Mouse (Mus musculus): ENCODE measurements at regions not wholly inside any gene's neighbourhood (a gene's known extent, or its start where the extent isn't known, plus 50 kb on each side); places are given as distances from the start of the nearest gene placed in this dataset.

GRCm38 (mm10) chr9:56547291-56547977, 129.0 kb downstream of the Hmg20a start:
- DNase-seq (ENCODE audit: low spot score in 2 of 2): no peak
- TF ChIP-seq CTCF (conservative IDR thresholded peaks at IDR 0.05): no peak
- Histone ChIP-seq H3K4me3 (no peak overlapping the region), H3K27ac (peak overlapping the region; percentile 40; the same call in 1 of the 2 replicates)

- DNase-seq (ENCODE audit: low spot score in 2 of 2): no peak
- Histone ChIP-seq H3K4me3 (no peak overlapping the region), H3K27ac (no peak overlapping the region)
- no peak for TF ChIP-seq CTCF (conservative IDR thresholded peaks at IDR 0.05)
Measured at GRCm38 (mm10) chr9:56549774-56550173, 131.4 kb downstream of the Hmg20a start.

- no peak overlapping the region for H3K27ac ChIP-seq
- no peak overlapping the region for H3K4me3 ChIP-seq
- no peak for TF ChIP-seq CTCF (conservative IDR thresholded peaks at IDR 0.05)
- no peak for DNase-seq (ENCODE audit: low spot score in 2 of 2)
Measured at GRCm38 (mm10) chr9:56550178-56550577, 131.8 kb downstream of the Hmg20a start.

- no peak overlapping the region for H3K4me3 ChIP-seq
- no peak for TF ChIP-seq CTCF (conservative IDR thresholded peaks at IDR 0.05)
- no peak for DNase-seq (ENCODE audit: low spot score in 2 of 2)
- no peak overlapping the region for H3K27ac ChIP-seq
Measured at GRCm38 (mm10) chr9:56551376-56552186, 133.2 kb downstream of the Hmg20a start.

GRCm38 (mm10) chr9:56552187-56552686, 133.8 kb downstream of the Hmg20a start:
- DNase-seq (ENCODE audit: low spot score in 2 of 2): no peak
- H3K4me3 ChIP-seq: no peak overlapping the region
- no peak for TF ChIP-seq CTCF (conservative IDR thresholded peaks at IDR 0.05)
- H3K27ac ChIP-seq: no peak overlapping the region

- Histone ChIP-seq H3K4me3 (no peak overlapping the region), H3K27ac (no peak overlapping the region)
- DNase-seq (ENCODE audit: low spot score in 2 of 2): peak; percentile 50 to 78
- peak; percentile 93 for TF ChIP-seq CTCF (conservative IDR thresholded peaks at IDR 0.05)
Measured at GRCm38 (mm10) chr9:56552766-56553165, 134.4 kb downstream of the Hmg20a start.

- H3K27ac ChIP-seq: no peak overlapping the region
- DNase-seq (ENCODE audit: low spot score in 2 of 2): no peak
- TF ChIP-seq CTCF (conservative IDR thresholded peaks at IDR 0.05): no peak
- no peak overlapping the region for H3K4me3 ChIP-seq
Measured at GRCm38 (mm10) chr9:56553626-56554025, 135.2 kb downstream of the Hmg20a start.

GRCm38 (mm10) chr9:56554096-56554495, 135.7 kb downstream of the Hmg20a start:
- no peak overlapping the region for H3K4me3 ChIP-seq
- TF ChIP-seq CTCF (conservative IDR thresholded peaks at IDR 0.05): no peak
- no peak overlapping the region for H3K27ac ChIP-seq
- DNase-seq (ENCODE audit: low spot score in 2 of 2): no peak

GRCm38 (mm10) chr9:56559618-56560144, 141.3 kb downstream of the Hmg20a start:
- no peak for TF ChIP-seq CTCF (conservative IDR thresholded peaks at IDR 0.05)
- Histone ChIP-seq H3K27ac (no peak overlapping the region), H3K4me3 (no peak overlapping the region)
- no peak for DNase-seq (ENCODE audit: low spot score in 2 of 2)

- no peak overlapping the region for H3K4me3 ChIP-seq
- no peak overlapping the region for H3K27ac ChIP-seq
- TF ChIP-seq CTCF (conservative IDR thresholded peaks at IDR 0.05): no peak
- no peak for DNase-seq (ENCODE audit: low spot score in 2 of 2)
Measured at GRCm38 (mm10) chr9:56562440-56562839, 144.0 kb downstream of the Hmg20a start.

- no peak for TF ChIP-seq CTCF (conservative IDR thresholded peaks at IDR 0.05)
- Histone ChIP-seq H3K4me3 (no peak overlapping the region), H3K27ac (no peak overlapping the region)
- no peak for DNase-seq (ENCODE audit: low spot score in 2 of 2)
Measured at GRCm38 (mm10) chr9:56564048-56564737, 145.8 kb downstream of the Hmg20a start.
